ENCODE assay signal across 14 mouse cellular contexts in the genomic region with DNA sequence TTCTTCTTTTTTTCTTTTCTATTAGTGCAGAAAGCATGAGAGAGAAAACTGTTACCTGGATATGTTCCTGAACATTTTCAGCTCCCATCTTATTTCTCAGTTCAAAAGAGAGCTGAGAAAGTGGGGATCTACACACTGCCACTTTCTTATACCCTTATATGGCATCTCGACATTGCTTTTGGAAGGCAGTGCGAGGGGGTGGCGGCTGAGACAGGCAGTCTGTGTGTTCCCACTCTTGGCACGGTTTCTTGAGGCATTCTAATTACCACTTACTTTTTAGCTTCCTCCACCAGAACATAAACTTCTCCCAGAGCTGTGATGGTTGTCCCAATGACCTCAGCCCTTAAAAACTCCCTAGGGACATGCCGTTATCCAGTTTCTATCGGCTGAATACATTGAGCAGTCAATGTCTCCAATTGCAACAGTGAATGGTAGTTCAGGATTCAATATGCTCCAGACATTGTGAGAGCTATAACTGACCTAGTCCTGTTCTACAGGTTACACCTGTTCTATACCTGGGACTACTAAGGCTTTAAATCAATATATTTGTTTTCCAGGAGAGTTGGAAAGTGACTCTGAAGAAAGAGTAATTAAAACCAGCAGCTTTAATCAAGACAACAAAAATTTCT.
DNase-seq lines count a peak whose midpoint lies in the region; ATAC-seq and TF ChIP-seq lines count a peak whose summit lies in the region.
"Had no signal": no experiment of that assay in that cellular context is flagged by ENCODE, and none has a peak within 500 bp of the region (broad histone marks: within the 10 kb centered on the region; RNA-seq: fewer than 3 reads in every experiment).

No protein-coding gene starts in this region.

- no peak overlapping the region for H3K4me3 ChIP-seq in midbrain, postnatal 0 days (ENCODE audit: low read depth, low read length)
- no peak overlapping the region for H3K4me3 ChIP-seq in midbrain, embryonic 13.5 days (replicated peaks)
- no peak overlapping the region for H3K4me3 ChIP-seq in stomach, embryonic 16.5 days (replicated peaks; ENCODE audit: low read length)
- H3K4me3 ChIP-seq: neural tube, embryonic 12.5 days had no signal

- H3K4me2 ChIP-seq in midbrain, postnatal 0 days (ENCODE audit: low read depth, low read length, poor library complexity, severe bottlenecking), result no peak overlapping the region
- no peak overlapping the region for H3K4me2 ChIP-seq in midbrain, embryonic 13.5 days (replicated peaks)
- H3K4me2 ChIP-seq in stomach, embryonic 16.5 days (ENCODE audit: low read depth, low read length), result no peak overlapping the region
- H3K4me2 ChIP-seq: neural tube, embryonic 12.5 days had no signal

- peak; percentile 25 for DNase-seq in midbrain, postnatal 0 days (ENCODE audit: low spot score)
- peak; percentile 70 to 87 for DNase-seq in frontal cortex, postnatal 36 days (ENCODE audit: low spot score in 2 of 2)
- DNase-seq in left cerebral cortex, adult 9 months (ENCODE audit: low spot score in 2 of 2), result peak; percentile 73 to 77
- DNase-seq in thymus, postnatal 14 days, result no peak
- no peak for DNase-seq in liver
- DNase-seq: cerebellum, adult 8-10 months; gastrocnemius, postnatal 36 days; heart, postnatal 4 days; kidney, adult 11 months; lung, adult 2 months; thymus, adult 2 months had no signal

- ATAC-seq in midbrain, postnatal 0 days (ENCODE audit: low FRiP score), result no peak
- ATAC-seq in midbrain, embryonic 13.5 days, result no peak
- peak; percentile 44; the same call in 1 of the 2 replicates for ATAC-seq in stomach, embryonic 16.5 days (ENCODE audit: insufficient read depth, low FRiP score)

- no peak overlapping the region for H3K9ac ChIP-seq in midbrain, postnatal 0 days (replicated peaks; ENCODE audit: low read length, poor library complexity, severe bottlenecking)
- no peak overlapping the region for H3K9ac ChIP-seq in midbrain, embryonic 13.5 days (replicated peaks)
- H3K9ac ChIP-seq in stomach, embryonic 16.5 days (ENCODE audit: low read length), result no peak overlapping the region
- H3K9ac ChIP-seq: neural tube, embryonic 12.5 days had no signal

- H3K27me3 ChIP-seq in midbrain, postnatal 0 days (ENCODE audit: insufficient read depth, low read length), result no peaks in the 10 kb centered on the region
- H3K27me3 ChIP-seq in midbrain, embryonic 13.5 days, result no peaks in the 10 kb centered on the region
- H3K27me3 ChIP-seq in stomach, embryonic 16.5 days (ENCODE audit: control insufficient read depth, insufficient read depth, low read length), result no peaks in the 10 kb centered on the region
- H3K27me3 ChIP-seq: neural tube, embryonic 12.5 days had no signal

- 70% methylated on average over 6 of the region's 6 CpGs for WGBS in midbrain, postnatal 0 days
- 83% methylated on average over 6 of the region's 6 CpGs for WGBS in midbrain, embryonic 13.5 days
- WGBS in stomach, embryonic 16.5 days, result 61% methylated on average over 6 of the region's 6 CpGs

- TF ChIP-seq CTCF in midbrain, postnatal 0 days (IDR thresholded peaks at IDR 0.05), result no peak

- no peaks in the 10 kb centered on the region for H3K36me3 ChIP-seq in midbrain, postnatal 0 days (ENCODE audit: insufficient read depth, low read length)
- no peaks in the 10 kb centered on the region for H3K36me3 ChIP-seq in midbrain, embryonic 13.5 days
- H3K36me3 ChIP-seq in stomach, embryonic 16.5 days (ENCODE audit: control insufficient read depth, insufficient read depth, low read length), result no peaks in the 10 kb centered on the region
- H3K36me3 ChIP-seq: neural tube, embryonic 12.5 days had no signal

- H3K27ac ChIP-seq in midbrain, postnatal 0 days (ENCODE audit: low read depth, low read length), result no peak overlapping the region
- H3K27ac ChIP-seq in midbrain, embryonic 13.5 days, result no peak overlapping the region
- no peak overlapping the region for H3K27ac ChIP-seq in stomach, embryonic 16.5 days (ENCODE audit: low read length)
- H3K27ac ChIP-seq: neural tube, embryonic 12.5 days had no signal

- no peaks in the 10 kb centered on the region for H3K9me3 ChIP-seq in midbrain, postnatal 0 days (ENCODE audit: low read length)
- no peaks in the 10 kb centered on the region for H3K9me3 ChIP-seq in midbrain, embryonic 13.5 days
- H3K9me3 ChIP-seq in stomach, embryonic 16.5 days (replicated peaks; ENCODE audit: control insufficient read depth, low read length), result no peaks in the 10 kb centered on the region
- H3K9me3 ChIP-seq: neural tube, embryonic 12.5 days had no signal

- peaks cover 4% of the 10 kb centered on the region; the same call in 1 of the 2 replicates for H3K4me1 ChIP-seq in midbrain, postnatal 0 days (ENCODE audit: insufficient read depth, low read length)
- H3K4me1 ChIP-seq in midbrain, embryonic 13.5 days (replicated peaks), result peaks cover 6% of the 10 kb centered on the region
- no peaks in the 10 kb centered on the region for H3K4me1 ChIP-seq in stomach, embryonic 16.5 days (ENCODE audit: control insufficient read depth, insufficient read depth, low read length)
- H3K4me1 ChIP-seq: neural tube, embryonic 12.5 days had no signal

Comparison
In these comparisons a context has a peak if more than half of its experiments do, and no peak if none do; other contexts are left out.
1. DNase-seq: peak in midbrain, postnatal 0 days (single experiment), frontal cortex, postnatal 36 days (2 of 2) and left cerebral cortex, adult 9 months (2 of 2); none in thymus, postnatal 14 days (single experiment) and liver (single experiment).